In genomic region chr11:98808417-98808816, GRCm38 (mm10) we compare ENCODE assay signal across 10 mouse cellular contexts. TPM values are rescaled to one million over a fixed set of nuclear protein-coding genes. Genes with fewer than 3 reads are reported as not detected.
DNase-seq lines count a peak whose midpoint lies in the region; ATAC-seq and TF ChIP-seq lines count a peak whose summit lies in the region.
"Had no signal": no experiment of that assay in that cellular context is flagged by ENCODE, and none has a peak within 500 bp of the region (broad histone marks: within the 10 kb centered on the region; RNA-seq: fewer than 3 reads in every experiment).

No protein-coding gene starts in this region.

- H3K27ac ChIP-seq in heart, embryonic 10.5 days, result peak overlapping the region; percentile 98; the same call in 1 of the 2 replicates
- no peak overlapping the region for H3K27ac ChIP-seq in intestine, embryonic 16.5 days (ENCODE audit: low read length)
- peak overlapping the region; percentile 31; the same call in 1 of the 2 replicates for H3K27ac ChIP-seq in olfactory bulb, adult 2 months (ENCODE audit: insufficient read depth, low read depth, low read length)

- 83% methylated on average over 2 of the region's 2 CpGs for WGBS in heart, embryonic 10.5 days
- 74% methylated on average over 2 of the region's 2 CpGs for WGBS in intestine, embryonic 16.5 days
- 56% methylated on average over 2 of the region's 2 CpGs for WGBS in olfactory bulb, adult 2 months

- no peak for TF ChIP-seq POLR2A in olfactory bulb, adult 2 months (IDR thresholded peaks at IDR 0.05; ENCODE audit: insufficient read depth, low read depth, low read length)

- DNase-seq in heart, embryonic 10.5 days (ENCODE audit: low spot score), result no peak
- no peak for DNase-seq in heart, adult 11 months
- no peak for DNase-seq in adrenal gland, postnatal 14 days
- no peak for DNase-seq in layer of hippocampus, adult 18-20 months (ENCODE audit: low spot score in 2 of 2)
- DNase-seq: adrenal gland, postnatal 10 days had no signal

- H3K4me3 ChIP-seq in heart, embryonic 10.5 days, result peak overlapping the region; percentile 88; the same call in 1 of the 2 replicates
- H3K4me3 ChIP-seq in megakaryocyte, embryonic 14.5 days (replicated peaks), result peak overlapping the region; percentile 94
- H3K4me3 ChIP-seq in intestine, embryonic 16.5 days (ENCODE audit: low read length), result no peak overlapping the region
- H3K4me3 ChIP-seq in olfactory bulb, adult 2 months (ENCODE audit: insufficient read depth, low read depth, low read length), result no peak overlapping the region

- ATAC-seq in megakaryocyte, adult 5-6 weeks (ENCODE audit: poor library complexity, severe bottlenecking), result no peak
- no peak for ATAC-seq in intestine, embryonic 16.5 days

- peaks cover 68% of the 10 kb centered on the region for H3K36me3 ChIP-seq in heart, embryonic 10.5 days
- H3K36me3 ChIP-seq in megakaryocyte, embryonic 14.5 days (replicated peaks; ENCODE audit: low read length), result peaks cover 73% of the 10 kb centered on the region
- peaks cover 13% of the 10 kb centered on the region for H3K36me3 ChIP-seq in intestine, embryonic 16.5 days (ENCODE audit: control insufficient read depth, insufficient read depth, low read length)

- peaks cover 29% of the 10 kb centered on the region for H3K4me1 ChIP-seq in heart, embryonic 10.5 days
- peaks cover 33% of the 10 kb centered on the region for H3K4me1 ChIP-seq in megakaryocyte, embryonic 14.5 days
- peaks cover 9% of the 10 kb centered on the region for H3K4me1 ChIP-seq in intestine, embryonic 16.5 days (ENCODE audit: control insufficient read depth, insufficient read depth, low read length)
- peaks cover 4% of the 10 kb centered on the region; the same call in 1 of the 2 replicates for H3K4me1 ChIP-seq in olfactory bulb, adult 2 months (ENCODE audit: control insufficient read depth, insufficient read depth, low read length)

- no peak for TF ChIP-seq CTCF in olfactory bulb, adult 2 months (IDR thresholded peaks at IDR 0.05; ENCODE audit: insufficient read depth, low read depth, low read length)

- peak overlapping the region; percentile 97 for H3K9ac ChIP-seq in intestine, embryonic 16.5 days (ENCODE audit: low read depth, low read length)

- H3K27me3 ChIP-seq in heart, embryonic 10.5 days (ENCODE audit: insufficient read depth, poor library complexity, severe bottlenecking), result no peaks in the 10 kb centered on the region
- H3K27me3 ChIP-seq in megakaryocyte, embryonic 14.5 days (replicated peaks), result no peaks in the 10 kb centered on the region
- no peaks in the 10 kb centered on the region for H3K27me3 ChIP-seq in intestine, embryonic 16.5 days (replicated peaks; ENCODE audit: control insufficient read depth, insufficient read depth, low read length)
- H3K27me3 ChIP-seq: lung, embryonic 15.5 days had no signal

- no peaks in the 10 kb centered on the region for H3K9me3 ChIP-seq in heart, embryonic 10.5 days
- no peaks in the 10 kb centered on the region for H3K9me3 ChIP-seq in megakaryocyte, embryonic 14.5 days
- no peaks in the 10 kb centered on the region for H3K9me3 ChIP-seq in intestine, embryonic 16.5 days (ENCODE audit: control insufficient read depth, low read length)
- H3K9me3 ChIP-seq: lung, embryonic 15.5 days had no signal

- H3K4me2 ChIP-seq in intestine, embryonic 16.5 days (ENCODE audit: low read depth, low read length), result no peak overlapping the region

RNA-seq across cellular contexts. Expression of gene Casc3, which starts 3.7 kb away (rescaled TPM):
- polyA plus RNA-seq in heart, embryonic 10.5 days (2016; fragmentation: Nextera tagmentation; extraction: Ambion mirVana), result 29.5 and 37.2 TPM in 2 replicates
- 10.6 and 13.2 TPM in 2 replicates for polyA plus RNA-seq in megakaryocyte, embryonic 14.5 days (2012; ENCODE audit: insufficient read depth, low replicate concordance)
- 35.6 and 39.9 TPM in 2 replicates for total RNA-seq in megakaryocyte, adult 5-6 weeks (2015)
- total RNA-seq in megakaryocyte, adult 5-6 weeks (2017), result 32.1 and 33.2 TPM in 2 replicates
- polyA plus RNA-seq in intestine, embryonic 16.5 days (2015; fragmentation: Nextera tagmentation; extraction: Ambion mirVana), result 23.1 and 24.3 TPM in 2 replicates
- not detected in 2 replicates for polyA plus RNA-seq in olfactory bulb, adult 2 months (2012; ENCODE audit: insufficient read depth, insufficient read length, low replicate concordance, missing spikeins)
- 37.8 and 38.8 TPM in 2 replicates for total RNA-seq in adrenal gland, postnatal 14 days (2021)
- 10 to 100 TPM; 57.0 to 58.4 TPM for total RNA-seq in layer of hippocampus, adult 18-20 months (2021)

RNA-seq across cellular contexts. Expression of gene Msl1, which starts 13.1 kb away (rescaled TPM):
- polyA plus RNA-seq in heart, embryonic 10.5 days (2016; fragmentation: Nextera tagmentation; extraction: Ambion mirVana), result 14.0 and 21.6 TPM in 2 replicates
- polyA plus RNA-seq in megakaryocyte, embryonic 14.5 days (2012; ENCODE audit: insufficient read depth, low replicate concordance), result 30.0 and 46.8 TPM in 2 replicates
- total RNA-seq in megakaryocyte, adult 5-6 weeks (2015), result 73.7 and 74.9 TPM in 2 replicates
- 111 and 119 TPM in 2 replicates for total RNA-seq in megakaryocyte, adult 5-6 weeks (2017)
- 13.5 and 14.5 TPM in 2 replicates for polyA plus RNA-seq in intestine, embryonic 16.5 days (2015; fragmentation: Nextera tagmentation; extraction: Ambion mirVana)
- 206 and 252 TPM in 2 replicates for polyA plus RNA-seq in olfactory bulb, adult 2 months (2012; ENCODE audit: insufficient read depth, insufficient read length, low replicate concordance, missing spikeins)
- 88.5 and 88.7 TPM in 2 replicates for total RNA-seq in adrenal gland, postnatal 14 days (2021)
- total RNA-seq in layer of hippocampus, adult 18-20 months (2021), result 100 to 1,000 TPM; 178 to 183 TPM

RNA-seq across cellular contexts. Expression of gene Rapgefl1, which starts 28.2 kb away (rescaled TPM):
- polyA plus RNA-seq in heart, embryonic 10.5 days (2016; fragmentation: Nextera tagmentation; extraction: Ambion mirVana), result 0.78 and 0.87 TPM in 2 replicates
- polyA plus RNA-seq in megakaryocyte, embryonic 14.5 days (2012; ENCODE audit: insufficient read depth, low replicate concordance), result 0.29 TPM in 1 of 2 replicates, not detected in the other
- 0.25 and 0.49 TPM in 2 replicates for total RNA-seq in megakaryocyte, adult 5-6 weeks (2015)
- total RNA-seq in megakaryocyte, adult 5-6 weeks (2017), result 0.51 TPM in 1 of 2 replicates, not detected in the other
- polyA plus RNA-seq in intestine, embryonic 16.5 days (2015; fragmentation: Nextera tagmentation; extraction: Ambion mirVana), result 0.67 and 1.1 TPM in 2 replicates
- 182 TPM in 1 of 2 replicates, not detected in the other for polyA plus RNA-seq in olfactory bulb, adult 2 months (2012; ENCODE audit: insufficient read depth, insufficient read length, low replicate concordance, missing spikeins)
- total RNA-seq in adrenal gland, postnatal 14 days (2021), result 0.79 and 0.93 TPM in 2 replicates
- total RNA-seq in layer of hippocampus, adult 18-20 months (2021), result 100 to 1,000 TPM; 196 to 203 TPM

RNA-seq across cellular contexts. Expression of gene Nr1d1, which starts 33.3 kb away (rescaled TPM):
- polyA plus RNA-seq in heart, embryonic 10.5 days (2016; fragmentation: Nextera tagmentation; extraction: Ambion mirVana), result 3.6 and 5.9 TPM in 2 replicates
- 5.6 and 22.1 TPM in 2 replicates for polyA plus RNA-seq in megakaryocyte, embryonic 14.5 days (2012; ENCODE audit: insufficient read depth, low replicate concordance)
- 0.11 and 0.25 TPM in 2 replicates for total RNA-seq in megakaryocyte, adult 5-6 weeks (2015)
- total RNA-seq in megakaryocyte, adult 5-6 weeks (2017), result 0.12 and 0.37 TPM in 2 replicates
- polyA plus RNA-seq in intestine, embryonic 16.5 days (2015; fragmentation: Nextera tagmentation; extraction: Ambion mirVana), result 2.3 and 2.7 TPM in 2 replicates
- not detected in 2 replicates for polyA plus RNA-seq in olfactory bulb, adult 2 months (2012; ENCODE audit: insufficient read depth, insufficient read length, low replicate concordance, missing spikeins)
- total RNA-seq in adrenal gland, postnatal 14 days (2021), result 32.9 and 51.0 TPM in 2 replicates
- total RNA-seq in layer of hippocampus, adult 18-20 months (2021), result 10 to 100 TPM; 66.6 to 84.3 TPM

RNA-seq across cellular contexts. Expression of gene Wipf2, which starts 55.0 kb away (rescaled TPM):
- 2.8 and 4.1 TPM in 2 replicates for polyA plus RNA-seq in heart, embryonic 10.5 days (2016; fragmentation: Nextera tagmentation; extraction: Ambion mirVana)
- polyA plus RNA-seq in megakaryocyte, embryonic 14.5 days (2012; ENCODE audit: insufficient read depth, low replicate concordance), result 7.3 and 10.6 TPM in 2 replicates
- 25.9 and 26.6 TPM in 2 replicates for total RNA-seq in megakaryocyte, adult 5-6 weeks (2015)
- total RNA-seq in megakaryocyte, adult 5-6 weeks (2017), result 4.9 and 7.0 TPM in 2 replicates
- polyA plus RNA-seq in intestine, embryonic 16.5 days (2015; fragmentation: Nextera tagmentation; extraction: Ambion mirVana), result 3.4 and 3.5 TPM in 2 replicates
- not detected in 2 replicates for polyA plus RNA-seq in olfactory bulb, adult 2 months (2012; ENCODE audit: insufficient read depth, insufficient read length, low replicate concordance, missing spikeins)
- total RNA-seq in adrenal gland, postnatal 14 days (2021), result 16.6 and 21.3 TPM in 2 replicates
- 10 to 100 TPM; 75.9 to 80.7 TPM for total RNA-seq in layer of hippocampus, adult 18-20 months (2021)

Comparison
In these comparisons a context has a peak if more than half of its experiments do, and no peak if none do; other contexts are left out.
1. H3K4me3 ChIP-seq: peak in heart, embryonic 10.5 days (single experiment) and megakaryocyte, embryonic 14.5 days (single experiment); none in intestine, embryonic 16.5 days (single experiment) and olfactory bulb, adult 2 months (single experiment).